Comparison of ENCODE assay signal across 8 mouse cellular contexts in the genomic region with DNA sequence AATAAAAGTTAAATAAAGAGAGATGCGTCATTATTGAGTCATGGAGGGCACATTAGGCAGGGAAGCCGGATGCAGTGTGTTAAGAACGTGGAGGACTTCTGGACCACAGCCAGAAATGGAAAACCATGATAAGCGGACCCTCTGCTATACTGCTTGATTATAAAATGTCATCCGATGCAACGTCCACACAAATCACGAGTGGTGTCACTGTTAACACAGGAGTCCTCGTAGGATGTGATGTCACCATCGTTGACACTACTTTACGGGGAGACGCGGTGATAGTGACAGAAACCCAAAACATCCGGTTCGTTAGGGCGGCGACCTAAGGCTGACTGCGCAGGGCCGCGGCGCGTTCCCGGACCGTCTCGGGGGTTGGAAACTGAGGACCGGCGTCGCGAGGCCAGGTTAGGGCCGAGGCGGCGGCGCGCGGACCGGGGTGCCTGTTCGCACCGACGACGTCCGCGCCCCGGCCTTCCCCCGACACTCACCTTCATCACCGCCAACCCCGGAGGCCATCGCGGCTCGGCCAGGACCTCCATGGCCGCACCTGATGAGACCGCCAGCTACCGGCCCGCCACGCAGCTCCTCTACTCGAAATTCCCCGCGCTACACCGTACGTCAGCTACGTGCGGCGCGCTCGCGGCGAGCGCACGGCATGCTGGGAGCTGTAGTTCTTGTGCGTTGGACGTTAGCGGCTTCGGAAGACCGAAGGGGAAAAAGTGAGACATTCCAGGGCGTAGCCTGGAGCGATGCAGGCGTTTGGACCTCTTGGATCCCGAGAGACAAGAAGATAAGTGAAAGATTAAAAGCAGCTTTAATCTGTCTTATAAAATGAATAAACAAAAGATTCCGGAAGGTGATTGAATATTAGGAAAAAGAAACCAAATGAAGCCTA. TPM values are rescaled to one million over a fixed set of nuclear protein-coding genes. Genes with fewer than 3 reads are reported as not detected.
DNase-seq lines count a peak whose midpoint lies in the region; ATAC-seq and TF ChIP-seq lines count a peak whose summit lies in the region.

A gene (minus strand): TSS at position 631 of the 895 bp plus-strand sequence.

- H3K27ac ChIP-seq in bone marrow, adult 2 months (ENCODE audit: control insufficient read depth, insufficient read depth, low read depth, low read length, poor library complexity): peak within 1 kb of the TSS; percentile 90
- no peak within 1 kb of the TSS for H3K27ac ChIP-seq in embryonic facial prominence, embryonic 15.5 days (replicated peaks)
- peak within 1 kb of the TSS; percentile 20; the same call in 1 of the 2 replicates for H3K27ac ChIP-seq in kidney, embryonic 14.5 days (ENCODE audit: low read depth, low read length)
- H3K27ac ChIP-seq in liver, embryonic 11.5 days (ENCODE audit: low read depth, low read length): peak within 1 kb of the TSS; percentile 74
- H3K27ac ChIP-seq in stomach, embryonic 14.5 days (ENCODE audit: low read length): peak within 1 kb of the TSS; percentile 36; the same call in 1 of the 2 replicates

- no peaks in the 10 kb centered on the region for H3K27me3 ChIP-seq in embryonic facial prominence, embryonic 15.5 days
- no peaks in the 10 kb centered on the region for H3K27me3 ChIP-seq in kidney, embryonic 14.5 days (ENCODE audit: control insufficient read depth, insufficient read depth, low read length)
- no peaks in the 10 kb centered on the region for H3K27me3 ChIP-seq in liver, embryonic 11.5 days (replicated peaks; ENCODE audit: control insufficient read depth, insufficient read depth, low read length)
- no peaks in the 10 kb centered on the region for H3K27me3 ChIP-seq in stomach, embryonic 14.5 days (ENCODE audit: control insufficient read depth, insufficient read depth, low read length)

- H3K4me1 ChIP-seq in bone marrow, adult 2 months (ENCODE audit: control insufficient read depth, insufficient read depth, low read length): no peaks in the 10 kb centered on the region; the same call in 1 of the 2 replicates
- peaks cover 15% of the 10 kb centered on the region for H3K4me1 ChIP-seq in embryonic facial prominence, embryonic 15.5 days
- H3K4me1 ChIP-seq in kidney, embryonic 14.5 days (ENCODE audit: control insufficient read depth, insufficient read depth, low read length): peaks cover 12% of the 10 kb centered on the region; the same call in 1 of the 2 replicates
- H3K4me1 ChIP-seq in liver, embryonic 11.5 days (replicated peaks; ENCODE audit: control insufficient read depth, insufficient read depth, low read length): peaks cover 8% of the 10 kb centered on the region
- no peaks in the 10 kb centered on the region for H3K4me1 ChIP-seq in stomach, embryonic 14.5 days (ENCODE audit: control insufficient read depth, insufficient read depth, low read length)

- ATAC-seq in embryonic facial prominence, embryonic 15.5 days (ENCODE audit: insufficient number of reproducible peaks, low FRiP score, low TSS enrichment, low read depth): peak; percentile 89
- ATAC-seq in kidney, embryonic 14.5 days (ENCODE audit: low FRiP score, low TSS enrichment): peak; percentile 95
- peak; percentile 95 for ATAC-seq in liver, embryonic 11.5 days (replicated peaks; ENCODE audit: low FRiP score)
- ATAC-seq in stomach, embryonic 14.5 days (ENCODE audit: insufficient number of reproducible peaks, insufficient read depth, low FRiP score, low read depth): peak; percentile 91

- TF ChIP-seq POLR2A in bone marrow, adult 2 months (IDR thresholded peaks at IDR 0.05; ENCODE audit: borderline replicate concordance, control insufficient read depth, low read depth, low read length): peak; percentile 76; the same call in 1 of the 2 replicates

- peak within 1 kb of the TSS; percentile 76 for H3K4me3 ChIP-seq in bone marrow, adult 2 months (replicated peaks; ENCODE audit: control insufficient read depth, low read depth, low read length)
- H3K4me3 ChIP-seq in embryonic facial prominence, embryonic 15.5 days (replicated peaks): peak within 1 kb of the TSS; percentile 66
- peak within 1 kb of the TSS; percentile 76 for H3K4me3 ChIP-seq in kidney, embryonic 14.5 days (ENCODE audit: low read length)
- peak within 1 kb of the TSS; percentile 79 for H3K4me3 ChIP-seq in liver, embryonic 11.5 days (ENCODE audit: low read depth, low read length)
- peak within 1 kb of the TSS; percentile 73 for H3K4me3 ChIP-seq in stomach, embryonic 14.5 days (ENCODE audit: low read depth, low read length)

- DNase-seq in A20 (ENCODE audit: low read depth, low spot score): peak; percentile 94
- DNase-seq in heart, adult 9 months (ENCODE audit: low spot score in 2 of 2): peak; percentile 68 to 82
- DNase-seq in liver, embryonic 11.5 days (ENCODE audit: low spot score): peak; percentile 83
- peak; percentile 94 for DNase-seq in naive thymus-derived CD4-positive, alpha-beta T cell, adult 2 months (ENCODE audit: low read depth)

- H3K9me3 ChIP-seq in embryonic facial prominence, embryonic 15.5 days (replicated peaks): no peaks in the 10 kb centered on the region
- H3K9me3 ChIP-seq in kidney, embryonic 14.5 days (ENCODE audit: control insufficient read depth, low read length): no peaks in the 10 kb centered on the region
- H3K9me3 ChIP-seq in liver, embryonic 11.5 days (ENCODE audit: control insufficient read depth, low read length): no peaks in the 10 kb centered on the region
- no peaks in the 10 kb centered on the region for H3K9me3 ChIP-seq in stomach, embryonic 14.5 days (ENCODE audit: control insufficient read depth, low read depth, low read length)

- H3K4me2 ChIP-seq in embryonic facial prominence, embryonic 15.5 days (replicated peaks): peak within 1 kb of the TSS; percentile 65
- H3K4me2 ChIP-seq in kidney, embryonic 14.5 days (replicated peaks; ENCODE audit: low read depth, low read length): peak within 1 kb of the TSS; percentile 77
- H3K4me2 ChIP-seq in liver, embryonic 11.5 days: peak within 1 kb of the TSS; percentile 78
- peak within 1 kb of the TSS; percentile 52 for H3K4me2 ChIP-seq in stomach, embryonic 14.5 days (replicated peaks; ENCODE audit: low read depth, low read length)

- TF ChIP-seq CTCF in bone marrow, adult 2 months (IDR thresholded peaks at IDR 0.05; ENCODE audit: control insufficient read depth, insufficient read depth, low read length): no peak

- WGBS in bone marrow, adult 2 months: under 1% methylated on average over 77 of the region's 77 CpGs
- under 1% methylated on average over 77 of the region's 77 CpGs for WGBS in embryonic facial prominence, embryonic 15.5 days
- under 1% methylated on average over 75 of the region's 77 CpGs for WGBS in kidney, embryonic 14.5 days
- WGBS in liver, embryonic 11.5 days: under 1% methylated on average over 75 of the region's 77 CpGs
- WGBS in stomach, embryonic 14.5 days: under 1% methylated on average over 76 of the region's 77 CpGs

- peaks cover 6% of the 10 kb centered on the region; the same call in 1 of the 2 replicates for H3K36me3 ChIP-seq in embryonic facial prominence, embryonic 15.5 days
- H3K36me3 ChIP-seq in kidney, embryonic 14.5 days (ENCODE audit: control insufficient read depth, insufficient read depth, low read length): peaks cover 8% of the 10 kb centered on the region; the same call in 1 of the 2 replicates
- H3K36me3 ChIP-seq in liver, embryonic 11.5 days (ENCODE audit: control insufficient read depth, insufficient read depth, low read length): no peaks in the 10 kb centered on the region
- no peaks in the 10 kb centered on the region; the same call in 1 of the 2 replicates for H3K36me3 ChIP-seq in stomach, embryonic 14.5 days (ENCODE audit: control insufficient read depth, insufficient read depth, low read length)

- peak within 1 kb of the TSS; percentile 37 for H3K9ac ChIP-seq in embryonic facial prominence, embryonic 15.5 days
- H3K9ac ChIP-seq in kidney, embryonic 14.5 days (ENCODE audit: low read depth, low read length): peak within 1 kb of the TSS; percentile 68
- H3K9ac ChIP-seq in liver, embryonic 11.5 days (ENCODE audit: low read depth, low read length): peak within 1 kb of the TSS; percentile 90
- H3K9ac ChIP-seq in stomach, embryonic 14.5 days (replicated peaks; ENCODE audit: low read depth, low read length): peak within 1 kb of the TSS; percentile 66

RNA-seq across cellular contexts. Expression of the gene that starts here (rescaled TPM):
- polyA plus RNA-seq in bone marrow, adult 2 months (2011; ENCODE audit: insufficient read depth, insufficient read length, low replicate concordance, missing spikeins): 12.2 and 13.1 TPM in 2 replicates
- 30.2 and 30.3 TPM in 2 replicates for polyA plus RNA-seq in embryonic facial prominence, embryonic 15.5 days (2015; fragmentation: Nextera tagmentation; extraction: Ambion mirVana)
- 39.3 and 55.2 TPM in 2 replicates for polyA plus RNA-seq in kidney, embryonic 14.5 days (2014; fragmentation: Nextera tagmentation; extraction: Ambion mirVana)
- polyA plus RNA-seq in liver, embryonic 11.5 days (2014; fragmentation: Nextera tagmentation; extraction: Ambion mirVana): 47.6 and 48.9 TPM in 2 replicates
- 40.2 and 45.3 TPM in 2 replicates for polyA plus RNA-seq in stomach, embryonic 14.5 days (2014; fragmentation: Nextera tagmentation; extraction: Ambion mirVana)

Comparison
In these comparisons a context has a peak if more than half of its experiments do, and no peak if none do; other contexts are left out.
1. H3K9ac ChIP-seq: peak in every context shown above with its lines; median percentile 90 in liver, embryonic 11.5 days; 68 in kidney, embryonic 14.5 days; 66 in stomach, embryonic 14.5 days; 37 in embryonic facial prominence, embryonic 15.5 days.